Mouse (Mus musculus): Measurements from ENCODE around the gene Upk3a.

- TF ChIP-seq POLR2A (IDR thresholded peaks at IDR 0.05; ENCODE audit: control insufficient read depth, extremely low read depth, insufficient read depth, low read length, poor library complexity) = no peak
- no peak for TF ChIP-seq CTCF (IDR thresholded peaks at IDR 0.05; ENCODE audit: borderline replicate concordance, control insufficient read depth, extremely low read depth, insufficient read depth, low read length, poor library complexity)
Observed at GRCm38 (mm10) chr15:85009666-85010065, 7.3 kb upstream of the Upk3a start.

All from thymus, adult 2 months (tissue).